Mouse (Mus musculus) liver, postnatal 0 days (tissue): ENCODE data around the gene Dcst2.

Experiments
- CTCF ChIP-seq: sonication (generic); IDR thresholded peaks from 2 replicates; pipeline ENCODE4 v1.5.1; 2016; ENCODE audit warnings: antibody characterized with exemption, low read depth
- EP300 ChIP-seq: IDR thresholded peaks from 2 replicates; pipeline ENCODE4 v1.6.1; 2016; ENCODE audit warnings: antibody characterized with exemption, low read depth, mild to moderate bottlenecking

DNA sequence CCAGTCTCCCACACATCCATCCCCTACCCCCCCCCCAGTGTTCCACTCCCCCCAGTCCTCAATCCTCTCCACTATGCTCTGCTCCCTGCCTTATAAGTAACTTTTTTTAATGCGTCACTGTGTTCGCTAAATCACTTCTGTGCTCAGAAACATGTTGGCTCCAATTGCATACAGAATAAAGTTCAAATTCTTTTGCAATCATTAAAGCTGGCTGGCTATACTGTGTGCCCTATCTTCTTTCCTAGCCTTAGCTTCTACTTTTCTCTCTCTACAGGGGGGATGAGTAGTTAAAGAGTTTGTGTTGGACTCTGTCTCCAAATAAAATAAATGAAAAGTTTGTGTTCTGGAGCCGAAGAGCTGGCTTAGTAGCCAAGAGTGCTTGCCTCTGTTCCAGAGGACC, 47.9 kb downstream of the Dcst2 start:
- TF ChIP-seq CTCF (no peak), EP300 (no peak)
